Mouse (Mus musculus) cerebellum, postnatal 14 days (tissue): ENCODE data around the gene Tnpo3.
A peak's percentile ranks its signal among the peaks of the same experiment; 100 is the strongest.

Experiments used
- DNase-seq, 2 experiments: peaks; one replicate each; pipeline ENCODE4 v3.0.0; 2021; ENCODE audit warnings: mixed read lengths in 2 of 2

Gene Tnpo3

GRCm38 (mm10) chr6:29609111-29610019 is at the start of gene Tnpo3:
Gene Tnpo3 (minus strand): TSS chr6:29609887.
- DNase-seq: peak; percentile 95

GRCm38 (mm10) chr6:29658626-29659475 is 49.2 kb upstream of the Tnpo3 start:
- no peak for DNase-seq

- DNase-seq: no peak
These were observed 43.6 kb upstream of the Tnpo3 start for GRCm38 (mm10) chr6:29653271-29653670.

- DNase-seq: no peak
These were observed 40.5 kb upstream of the Tnpo3 start for GRCm38 (mm10) chr6:29650170-29650549.

GRCm38 (mm10) chr6:29649494-29650169 is 39.9 kb upstream of the Tnpo3 start:
- peak; percentile 91 to 95 for DNase-seq

GRCm38 (mm10) chr6:29641816-29642215 is 32.1 kb upstream of the Tnpo3 start:
- no peak for DNase-seq

GRCm38 (mm10) chr6:29639580-29640419 is 30.1 kb upstream of the Tnpo3 start:
- DNase-seq: no peak

- no peak for DNase-seq
These were observed 29.3 kb upstream of the Tnpo3 start for GRCm38 (mm10) chr6:29638844-29639460.

GRCm38 (mm10) chr6:29637397-29638373 is 28.0 kb upstream of the Tnpo3 start:
- DNase-seq: no peak

- DNase-seq: no peak
These were observed 26.8 kb upstream of the Tnpo3 start for GRCm38 (mm10) chr6:29636322-29637092.

GRCm38 (mm10) chr6:29634537-29634936 is 24.9 kb upstream of the Tnpo3 start:
- DNase-seq: no peak

GRCm38 (mm10) chr6:29632552-29633292 is 23.0 kb upstream of the Tnpo3 start:
- no peak for DNase-seq

GRCm38 (mm10) chr6:29631751-29632551 is 22.3 kb upstream of the Tnpo3 start:
- no peak for DNase-seq

GRCm38 (mm10) chr6:29630216-29630615 is 20.5 kb upstream of the Tnpo3 start:
- no peak for DNase-seq

GRCm38 (mm10) chr6:29627756-29628155 is 18.1 kb upstream of the Tnpo3 start:
- no peak for DNase-seq

- no peak for DNase-seq
These were observed 14.2 kb upstream of the Tnpo3 start for GRCm38 (mm10) chr6:29623857-29624256.

GRCm38 (mm10) chr6:29622273-29622672 is 12.6 kb upstream of the Tnpo3 start:
- no peak for DNase-seq
